Mouse (Mus musculus) right cerebral cortex, adult 2 months (tissue): ENCODE data around the gene Zfp628.
A peak's percentile ranks its signal among the peaks of the same experiment; 100 is the strongest.
"Not testable (repeated sequence)": the region's sequence is repeated elsewhere in the genome, so short reads cannot be mapped to it uniquely, and the experiment has no call there.

ENCODE experiments used
- DNase-seq, 2 experiments: peaks; one replicate each; pipeline ENCODE4 v3.0.0; 2021 to 2022; ENCODE audit warnings: low spot score in 2 of 2

The Zfp628 gene

GRCm38 (mm10) chr7:4915007-4915665 lies at the start of gene Zfp628:
Gene Zfp628, plus strand, starts transcription at chr7:4915217.
- peak; percentile 95 to 96 for DNase-seq

GRCm38 (mm10) chr7:4865579-4866493 lies 49.2 kb upstream of the Zfp628 start:
- DNase-seq, result peak; percentile 96 to 97

- no peak for DNase-seq
Observed at GRCm38 (mm10) chr7:4866631-4867180, 48.3 kb upstream of the Zfp628 start.

GRCm38 (mm10) chr7:4870133-4870532 lies 44.9 kb upstream of the Zfp628 start, which contains the start of gene Isoc2b:
Gene Isoc2b, minus strand, starts transcription at chr7:4870258.
- no peak for DNase-seq

- DNase-seq, result peak; percentile 78 to 82
Observed at GRCm38 (mm10) chr7:4876753-4877221, 38.2 kb upstream of the Zfp628 start, which contains the start of gene Isoc2a. Gene Isoc2a, plus strand, starts transcription at chr7:4877153.

- no peak for DNase-seq
Observed at GRCm38 (mm10) chr7:4877226-4877625, 37.8 kb upstream of the Zfp628 start.

GRCm38 (mm10) chr7:4878186-4878585 lies 36.8 kb upstream of the Zfp628 start:
- DNase-seq, result no peak

GRCm38 (mm10) chr7:4879036-4879435 lies 36.0 kb upstream of the Zfp628 start:
- not testable (repeated sequence) for DNase-seq

- no peak for DNase-seq
Observed at GRCm38 (mm10) chr7:4886680-4887079, 28.3 kb upstream of the Zfp628 start.

- no peak for DNase-seq
Observed at GRCm38 (mm10) chr7:4895186-4895585, 19.8 kb upstream of the Zfp628 start.

- DNase-seq, result no peak
Observed at GRCm38 (mm10) chr7:4898851-4899648, 16.0 kb upstream of the Zfp628 start.

GRCm38 (mm10) chr7:4899649-4900522 lies 15.1 kb upstream of the Zfp628 start:
- no peak for DNase-seq

- DNase-seq, result no peak
Observed at GRCm38 (mm10) chr7:4900523-4900851, 14.5 kb upstream of the Zfp628 start.

GRCm38 (mm10) chr7:4901171-4901570 lies 13.8 kb upstream of the Zfp628 start:
- DNase-seq, result no peak

- DNase-seq, result no peak
Observed at GRCm38 (mm10) chr7:4902404-4902803, 12.6 kb upstream of the Zfp628 start.

- DNase-seq, result no peak
Observed at GRCm38 (mm10) chr7:4906466-4906950, 8.5 kb upstream of the Zfp628 start, which contains the start of gene Gm36210. Gene Gm36210, minus strand, starts transcription at chr7:4906516.

GRCm38 (mm10) chr7:4911561-4911960 lies 3.5 kb upstream of the Zfp628 start:
- peak; percentile 60 to 63 for DNase-seq

GRCm38 (mm10) chr7:4912248-4912647 lies 2.8 kb upstream of the Zfp628 start:
- DNase-seq, result no peak

- DNase-seq, result peak in 1 of 2 experiments; percentile 60
Observed at GRCm38 (mm10) chr7:4915669-4916416, 826 bp downstream of the Zfp628 start.

GRCm38 (mm10) chr7:4917494-4917893 lies 2.5 kb downstream of the Zfp628 start:
- DNase-seq, result no peak
